Mouse (Mus musculus) heart, postnatal 14 days (tissue): ENCODE results near the gene Klhdc1. TPM values are rescaled to one million over a fixed set of nuclear protein-coding genes. Genes with fewer than 3 reads are reported as not detected.

Source experiments
- DNase-seq, 2 experiments: peaks; one replicate each; pipeline ENCODE4 v3.0.0; 2021 to 2022
- intact Hi-C: fragments of 180-260 bp; cut with DNase I; formaldehyde crosslinking; loops from one replicate; pipeline ENCODE4 v1.15.1; 2025
- total RNA-seq, 2 experiments: library from RNA; stranded (reverse); gene quantifications; 2 replicates each; pipeline ENCODE4 v1.2.3; 2021

The Klhdc1 gene
- total RNA-seq, 2 experiments from 2014 or later = 18.1 to 21.1 TPM

DNA sequence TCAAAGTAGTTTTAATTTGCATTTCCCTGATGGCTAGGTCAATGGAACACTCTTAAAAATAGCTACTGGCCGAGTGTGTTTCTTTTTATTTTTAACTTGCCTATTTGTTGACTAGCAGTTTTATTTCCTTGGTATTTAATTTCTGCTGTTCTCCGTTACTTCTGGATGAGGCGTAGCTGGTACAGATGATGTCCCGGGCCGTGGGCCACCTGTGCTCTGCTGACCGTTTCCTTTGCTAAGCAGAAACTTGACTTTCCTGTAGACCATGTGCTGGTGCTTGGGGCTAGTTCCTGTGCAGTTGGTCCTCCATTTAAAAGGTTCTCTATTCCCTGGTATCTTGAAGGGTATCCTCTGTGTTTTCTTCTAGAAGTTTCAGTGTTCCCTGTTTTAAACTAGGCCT is 51.4 kb downstream of the Klhdc1 start:
- intact Hi-C loops = no loop called here

GRCm38 (mm10) chr12:69293815-69294214 is 52.8 kb downstream of the Klhdc1 start:
- intact Hi-C loops = no loop called here
- DNase-seq = no peak

More for the DNA sequence above, 51.4 kb downstream of the Klhdc1 start:
- DNase-seq = no peak

- no peak for DNase-seq
These were observed 54.0 kb downstream of the Klhdc1 start for GRCm38 (mm10) chr12:69294936-69295335.

GRCm38 (mm10) chr12:69295651-69296050 is 54.7 kb downstream of the Klhdc1 start:
- no peak for DNase-seq
- intact Hi-C loops = loop anchor here (5.0 kb wide), 2 partner anchors 53 to 103 kb away; partner anchors contain the start of gene Klhdc1

More at GRCm38 (mm10) chr12:69294936-69295335, 54.0 kb downstream of the Klhdc1 start:
- intact Hi-C loops = loop anchor here (5.0 kb wide), 2 partner anchors 53 to 103 kb away; partner anchors contain the start of gene Klhdc1

- peak; percentile 89 to 91 for DNase-seq
- intact Hi-C loops = loop anchor here (5.0 kb wide), 2 partner anchors 54 to 104 kb away; partner anchors contain the start of gene Klhdc1
These were observed 55.8 kb downstream of the Klhdc1 start, which contains the start of gene Klhdc2 for GRCm38 (mm10) chr12:69296511-69297410. TSS of gene Klhdc2 (plus strand) at chr12:69296681.

- intact Hi-C loops = loop anchor here (5.0 kb wide), 2 partner anchors 55 to 105 kb away; partner anchors contain the start of gene Klhdc1
These were observed 56.6 kb downstream of the Klhdc1 start for GRCm38 (mm10) chr12:69297411-69298150.

DNA sequence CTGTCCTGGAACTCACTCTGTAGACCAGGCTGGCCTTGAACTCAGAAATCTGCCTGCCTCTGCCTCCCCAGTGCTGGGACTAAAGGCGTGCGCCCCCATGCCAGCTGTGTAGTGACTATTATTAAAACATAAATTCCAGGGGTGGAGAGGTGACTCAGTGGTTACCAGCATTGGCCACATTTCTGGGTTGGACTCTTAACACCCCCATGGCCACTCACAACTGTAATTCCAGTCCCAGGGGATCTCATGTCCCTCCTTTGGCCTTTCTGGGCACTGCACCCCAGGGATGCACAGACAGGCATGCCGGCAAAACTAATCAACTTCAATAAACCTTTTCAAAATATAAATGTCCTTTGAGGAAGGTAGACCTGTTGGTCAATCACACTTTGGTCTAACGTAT is 57.3 kb downstream of the Klhdc1 start:
- intact Hi-C loops = loop anchor here (5.0 kb wide), 2 partner anchors 56 to 106 kb away; partner anchors contain the start of gene Klhdc1
- no peak for DNase-seq

More at GRCm38 (mm10) chr12:69297411-69298150, 56.6 kb downstream of the Klhdc1 start:
- DNase-seq = no peak

- DNase-seq = peak; percentile 41 to 53
- intact Hi-C loops = loop anchor here (5.0 kb wide), 2 partner anchors 57 to 107 kb away; partner anchors contain the start of gene Klhdc1
These were observed 58.3 kb downstream of the Klhdc1 start for GRCm38 (mm10) chr12:69299231-69299630.

DNA sequence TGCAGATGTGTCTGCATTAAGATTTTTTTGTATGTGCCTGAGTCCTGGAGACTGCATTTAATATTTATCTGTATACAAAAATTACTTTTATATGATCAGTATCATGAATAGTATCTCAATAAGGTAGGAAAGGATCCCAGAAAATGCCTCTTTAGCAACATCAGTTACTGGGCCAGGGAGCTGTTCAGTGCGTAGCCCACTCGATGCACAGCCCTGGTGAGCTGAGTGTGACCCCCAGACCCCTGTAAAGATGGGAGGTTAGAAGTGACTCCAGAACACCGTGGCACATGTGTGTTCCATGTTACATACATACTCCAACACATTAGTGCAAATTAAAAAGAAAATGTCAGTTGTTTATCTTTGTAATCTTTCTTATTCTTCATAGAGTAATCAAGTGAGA is 58.9 kb downstream of the Klhdc1 start:
- intact Hi-C loops = loop anchor here (5.0 kb wide), 3 partner anchors 37 to 108 kb away; partner anchors contain the start of gene Klhdc1

GRCm38 (mm10) chr12:69300391-69300790 is 59.4 kb downstream of the Klhdc1 start:
- intact Hi-C loops = loop anchor here (5.0 kb wide), 1 partner anchor 37 kb away; no protein-coding TSS in a partner anchor

More for the DNA sequence above, 58.9 kb downstream of the Klhdc1 start:
- no peak for DNase-seq

DNA sequence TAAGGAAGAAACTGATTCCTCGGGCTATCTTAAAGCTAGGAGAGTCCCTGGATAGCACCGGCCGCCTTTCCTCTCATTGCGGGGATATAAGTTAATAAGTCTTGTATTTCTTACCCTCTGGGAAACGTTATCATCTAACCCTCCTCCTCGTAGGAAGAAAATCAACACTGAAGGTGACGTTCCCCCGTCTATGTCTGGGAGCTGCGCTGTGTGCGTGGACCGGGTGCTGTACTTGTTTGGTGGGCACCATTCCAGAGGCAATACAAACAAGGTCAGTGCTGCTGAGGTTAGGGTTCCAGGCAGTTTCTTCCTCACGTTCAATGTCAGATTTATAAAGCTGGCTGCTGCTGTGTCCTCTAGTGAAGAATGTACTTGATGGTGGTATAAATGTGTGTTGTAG is 61.2 kb downstream of the Klhdc1 start:
- no peak for DNase-seq
- intact Hi-C loops = loop anchor here (5.0 kb wide), 1 partner anchor 35 kb away; no protein-coding TSS in a partner anchor

More at GRCm38 (mm10) chr12:69300391-69300790, 59.4 kb downstream of the Klhdc1 start:
- no peak for DNase-seq

GRCm38 (mm10) chr12:69304051-69304450 is 63.1 kb downstream of the Klhdc1 start:
- intact Hi-C loops = loop anchor here (5.0 kb wide), 1 partner anchor 33 kb away; no protein-coding TSS in a partner anchor
- DNase-seq = no peak

- no peak for DNase-seq
- intact Hi-C loops = no loop called here
These were observed 65.4 kb downstream of the Klhdc1 start for GRCm38 (mm10) chr12:69306333-69306732.

DNA sequence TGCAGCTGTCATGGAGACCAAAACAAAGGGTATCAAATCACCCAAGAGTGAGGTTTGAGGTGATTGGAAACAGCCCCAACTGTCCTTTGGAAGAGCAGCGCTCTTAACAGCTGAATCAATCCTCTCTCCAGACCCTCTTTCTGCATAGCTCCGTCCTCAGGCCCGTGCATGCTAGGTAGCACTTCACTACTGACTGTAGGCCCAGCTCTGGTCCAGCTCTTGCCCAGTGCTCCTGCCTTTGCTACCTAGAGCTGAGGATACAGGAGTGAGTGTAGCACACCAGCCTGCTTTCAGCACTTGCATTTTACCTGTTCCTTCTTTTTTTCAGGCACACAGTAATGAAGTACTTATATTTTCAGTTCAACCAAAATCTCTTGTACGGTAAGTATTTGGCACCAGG is 68.7 kb downstream of the Klhdc1 start:
- intact Hi-C loops = no loop called here
- no peak for DNase-seq

GRCm38 (mm10) chr12:69318431-69318830 is 77.5 kb downstream of the Klhdc1 start:
- DNase-seq = no peak
- intact Hi-C loops = no loop called here

DNA sequence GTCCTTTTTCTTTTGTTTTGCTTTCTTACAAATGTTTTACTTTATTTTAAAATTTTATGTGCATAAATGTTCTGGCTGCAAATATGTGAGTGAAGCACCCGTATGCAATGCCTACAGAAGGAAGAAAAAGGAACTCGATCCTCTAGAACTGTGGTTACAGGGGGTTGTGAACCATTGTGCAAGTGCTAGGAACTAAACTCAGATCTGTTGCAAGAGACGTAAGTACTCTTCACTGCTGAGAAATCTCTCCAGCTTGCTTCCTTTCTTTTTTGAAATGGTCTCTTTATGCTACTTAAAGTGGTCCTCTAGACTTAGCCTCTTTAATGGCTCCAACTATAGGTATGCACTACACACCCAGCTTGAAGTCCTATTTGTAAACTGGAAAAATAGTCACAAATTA is 90.2 kb downstream of the Klhdc1 start:
- intact Hi-C loops = no loop called here
- DNase-seq = no peak

DNA sequence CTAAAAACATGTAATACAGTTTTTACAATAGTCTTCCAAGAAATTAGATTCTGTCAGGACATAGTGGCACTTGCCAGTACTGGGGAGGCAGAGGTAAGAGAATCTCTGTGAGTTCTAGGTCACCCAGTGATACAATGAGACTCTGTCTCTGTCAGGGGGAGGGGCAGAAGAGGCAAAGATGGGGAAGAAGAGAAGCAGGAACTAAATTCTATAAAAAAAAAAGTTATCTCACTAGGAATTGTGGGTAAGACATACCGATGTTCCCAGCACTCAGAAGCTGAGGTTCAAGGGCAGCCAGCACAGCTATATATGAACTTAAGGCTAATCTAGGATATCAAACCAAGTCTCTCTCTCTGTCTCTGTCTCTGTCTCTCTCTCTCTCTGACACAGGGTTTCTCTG is 91.2 kb downstream of the Klhdc1 start:
- intact Hi-C loops = no loop called here
- no peak for DNase-seq

DNA sequence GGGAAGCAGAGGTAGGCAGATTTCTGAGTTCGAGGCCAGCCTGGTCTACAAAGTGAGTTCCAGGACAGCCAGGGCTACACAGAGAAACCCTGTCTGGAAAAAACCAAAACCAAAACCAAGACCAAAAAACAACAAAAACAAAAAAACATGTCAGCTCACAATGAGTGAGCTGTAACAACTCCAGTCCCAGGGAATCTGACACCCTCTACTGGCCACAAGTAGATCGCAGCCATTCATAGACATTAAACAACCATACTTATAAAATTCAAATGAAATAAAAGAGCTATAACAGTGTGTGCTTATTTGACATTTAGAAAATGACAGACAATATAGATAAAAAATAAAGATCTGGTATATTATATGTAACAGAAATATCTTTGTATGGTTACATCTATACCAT is 92.6 kb downstream of the Klhdc1 start:
- DNase-seq = peak in 1 of 2 experiments; percentile 42
- intact Hi-C loops = no loop called here
